Mouse (Mus musculus) gastrocnemius, postnatal 36 days (tissue): ENCODE data around the gene Ikzf5. TPM values are rescaled to one million over a fixed set of nuclear protein-coding genes. Genes with fewer than 3 reads are reported as not detected.
"Not testable (repeated sequence)": the region's sequence is repeated elsewhere in the genome, so short reads cannot be mapped to it uniquely, and the experiment has no call there.

Source experiments
- DNase-seq, 2 experiments: peaks; one replicate each; pipeline ENCODE4 v3.0.0; 2022
- intact Hi-C: fragments of 180-260 bp; cut with DNase I; formaldehyde crosslinking; loops from one replicate; pipeline ENCODE4 v1.15.1; 2025
- long read RNA-seq, 2 experiments: library from polyadenylated mRNA; stranded (forward); transcript quantifications; one replicate each; pipeline ENCODE4 v2.0.0; 2021
- total RNA-seq, 2 experiments: library from RNA; stranded (reverse); gene quantifications; 2 replicates each; pipeline ENCODE4 v1.2.3; 2021

Gene Ikzf5
- 10 to 100 TPM; 21.6 to 25.6 TPM for total RNA-seq
- long read RNA-seq, experiment 1, full-length matches to known transcripts: 3 of 5 reads
- long read RNA-seq, experiment 1, partial matches to known transcripts: 0 of 5 reads
- long read RNA-seq, experiment 1, other reads (novel, unspliced or antisense): 2 of 5 reads
- long read RNA-seq, experiment 2, full-length matches to known transcripts: 6 of 11 reads
- long read RNA-seq, experiment 2, partial matches to known transcripts: 0 of 11 reads
- long read RNA-seq, experiment 2, other reads (novel, unspliced or antisense): 5 of 11 reads

DNA sequence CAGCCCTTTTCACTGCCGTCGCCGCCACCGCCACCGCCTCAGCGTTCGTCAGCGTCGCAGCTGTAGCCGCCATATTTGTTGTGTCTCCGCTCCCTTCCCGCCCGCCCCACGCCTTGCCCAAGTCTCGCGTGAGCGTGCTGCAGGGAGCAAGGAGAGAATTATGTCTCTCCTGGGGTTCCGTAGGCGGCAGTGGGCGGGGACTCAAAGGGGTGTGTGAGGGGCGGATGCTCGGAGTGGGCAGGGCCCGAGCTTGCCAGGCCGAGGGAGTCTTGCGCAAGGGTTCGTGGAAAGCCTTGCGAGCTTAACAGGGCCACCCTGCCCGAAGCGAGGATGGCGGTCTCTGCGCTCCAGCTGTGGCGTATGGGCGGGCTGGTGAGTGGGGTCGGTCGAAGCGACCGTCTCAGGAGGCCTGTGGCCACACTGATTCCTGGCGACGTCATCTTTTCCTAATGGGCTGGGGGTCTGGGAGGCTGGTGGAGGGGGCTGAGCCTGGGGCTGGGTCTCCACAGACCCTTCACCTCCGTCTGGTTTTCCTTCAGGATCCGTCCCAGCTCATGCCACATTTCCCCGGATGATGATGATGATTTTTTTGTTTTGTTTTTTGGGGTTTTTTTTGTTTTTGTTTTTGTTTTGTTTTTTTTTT, at the start of gene Ikzf5, which contains the start of gene Acadsb:
Ikzf5 (minus strand) TSS at position 106 of the 643 bp plus-strand sequence.
Acadsb (plus strand) TSS at position 186 of the 643 bp plus-strand sequence.
- intact Hi-C loops: loop anchor here (5.0 kb wide), 2 partner anchors 38 to 147 kb away; partner anchors contain the start of gene Pstk

DNA sequence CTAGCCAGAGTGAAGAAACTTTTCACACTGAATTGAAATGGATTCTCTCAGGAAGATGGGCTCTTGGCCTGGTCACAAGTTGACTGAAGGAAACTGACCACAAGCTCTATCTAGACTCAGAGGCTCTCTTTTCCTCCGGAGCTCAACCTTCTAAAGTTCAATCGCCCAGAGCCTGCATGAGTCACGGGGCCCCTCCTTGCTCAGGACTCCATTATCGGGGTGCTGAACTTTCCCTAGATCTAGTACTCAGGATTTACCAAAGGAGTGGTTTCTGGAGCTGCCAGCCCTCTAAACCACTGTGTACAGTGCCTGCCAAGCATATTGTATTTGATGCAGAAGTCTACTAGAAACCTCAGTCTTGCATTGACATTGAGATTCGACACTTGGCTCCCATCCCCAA, 46.4 kb upstream of the Ikzf5 start:
- no peak for DNase-seq
- intact Hi-C loops: no loop called here

More for the DNA sequence above, at the start of gene Ikzf5, which contains the start of gene Acadsb:
- peak; percentile 98 to 99 for DNase-seq

DNA sequence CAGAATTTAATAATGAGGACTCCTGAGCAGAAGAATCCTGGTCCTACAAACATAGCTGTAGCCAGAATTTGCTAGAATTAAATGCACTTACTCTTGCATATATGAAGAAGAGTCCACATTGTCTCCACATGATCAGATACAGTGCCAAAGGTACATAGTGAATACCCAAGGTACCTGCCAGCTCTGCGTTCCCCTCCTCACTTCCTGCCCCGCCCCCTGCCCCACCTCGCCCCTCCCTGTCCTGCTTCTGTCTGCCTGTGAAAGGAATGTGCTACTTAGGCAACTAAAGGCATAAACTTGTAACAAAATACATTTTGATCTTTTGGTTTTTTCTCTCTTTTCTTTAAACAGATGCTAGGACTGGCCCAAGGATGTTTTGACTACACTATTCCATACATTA, 26.7 kb upstream of the Ikzf5 start:
- intact Hi-C loops: loop anchor here (10.0 kb wide), 1 partner anchor 448 kb away; no protein-coding TSS in a partner anchor
- no peak for DNase-seq

DNA sequence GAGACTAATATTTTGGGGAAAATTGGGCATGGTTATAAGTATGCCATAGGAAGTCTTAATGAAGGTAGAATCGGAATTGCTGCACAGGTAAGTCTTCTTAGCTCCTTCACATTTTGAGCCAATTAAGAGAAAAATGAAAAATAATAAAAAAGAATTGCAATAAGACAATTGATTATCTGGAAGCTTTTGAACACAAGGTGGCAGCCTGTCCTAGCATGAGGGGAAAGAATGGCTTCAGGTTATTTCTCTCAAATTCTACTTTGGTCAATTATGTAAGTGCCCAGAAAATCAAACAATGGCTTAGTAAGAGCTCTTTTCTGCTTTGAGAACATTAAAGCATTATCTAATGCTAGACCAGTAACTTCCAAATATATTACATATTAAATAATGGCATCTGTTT, 24.0 kb upstream of the Ikzf5 start:
- no peak for DNase-seq
- intact Hi-C loops: loop anchor here (10.0 kb wide), 1 partner anchor 451 kb away; no protein-coding TSS in a partner anchor

GRCm38 (mm10) chr7:131432244-131432643, 21.9 kb upstream of the Ikzf5 start:
- intact Hi-C loops: loop anchor here (10.0 kb wide), 1 partner anchor 453 kb away; no protein-coding TSS in a partner anchor
- DNase-seq: no peak

DNA sequence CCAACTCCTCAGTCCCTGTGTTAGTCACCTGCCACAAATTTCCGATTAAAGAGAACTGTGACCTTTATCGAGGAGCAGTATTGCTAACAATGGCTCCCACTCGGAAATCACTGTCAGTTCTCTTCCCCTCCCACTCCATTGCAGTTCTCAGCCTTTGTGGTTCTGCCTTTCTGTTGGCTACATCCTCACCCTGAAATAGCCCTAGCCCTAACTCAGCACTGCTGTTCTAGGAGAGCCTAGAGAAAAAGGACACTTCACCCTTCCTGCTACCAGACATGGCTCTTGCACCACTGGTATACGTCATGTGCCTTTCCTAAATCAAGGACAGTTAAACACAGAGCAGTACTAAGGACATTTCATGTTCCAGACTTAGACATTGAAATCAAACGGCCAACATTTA, 17.0 kb upstream of the Ikzf5 start:
- intact Hi-C loops: no loop called here
- DNase-seq: no peak

DNA sequence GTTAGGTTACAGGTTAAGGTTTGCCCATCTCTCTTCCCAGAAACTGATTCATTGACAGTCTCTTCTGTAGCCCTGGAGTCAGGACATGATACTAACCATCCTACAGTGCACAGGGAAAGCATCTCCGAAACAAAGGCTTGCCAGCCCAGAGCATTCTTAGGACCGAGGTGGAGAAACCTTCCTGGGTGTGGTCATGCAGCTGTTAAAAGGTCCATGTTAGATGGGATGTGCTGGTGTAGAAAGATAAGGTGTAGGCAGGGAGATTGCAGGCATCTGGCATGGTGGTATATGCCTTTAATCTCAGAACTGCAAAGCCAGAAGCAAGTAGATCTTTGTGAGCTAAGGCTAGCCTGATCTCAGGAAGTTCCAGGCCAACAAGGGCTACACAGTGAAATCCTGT, 14.6 kb upstream of the Ikzf5 start:
- intact Hi-C loops: no loop called here
- DNase-seq: no peak

- intact Hi-C loops: no loop called here
- DNase-seq: no peak
Observed at GRCm38 (mm10) chr7:131417605-131418004, 7.3 kb upstream of the Ikzf5 start.

- DNase-seq, intact Hi-C loops: not testable (repeated sequence)
Observed at GRCm38 (mm10) chr7:131416742-131417141, 6.4 kb upstream of the Ikzf5 start.

GRCm38 (mm10) chr7:131411941-131412270, 1.6 kb upstream of the Ikzf5 start:
- intact Hi-C loops: loop anchor here (5.0 kb wide), 2 partner anchors 40 to 145 kb away; partner anchors contain the start of gene Pstk
- no peak for DNase-seq

- intact Hi-C loops: loop anchor here (5.0 kb wide), 2 partner anchors 39 to 146 kb away; partner anchors contain the start of gene Pstk
- DNase-seq: no peak
Observed at GRCm38 (mm10) chr7:131411221-131411940, 1.1 kb upstream of the Ikzf5 start.

GRCm38 (mm10) chr7:131409988-131410385, 334 bp downstream of the Ikzf5 start:
- intact Hi-C loops: loop anchor here (5.0 kb wide), 2 partner anchors 38 to 147 kb away; partner anchors contain the start of gene Pstk
- DNase-seq: peak in 1 of 2 experiments; percentile 9

GRCm38 (mm10) chr7:131409321-131409987, 867 bp downstream of the Ikzf5 start:
- DNase-seq: no peak
- intact Hi-C loops: no loop called here

- DNase-seq, intact Hi-C loops: not testable (repeated sequence)
Observed at GRCm38 (mm10) chr7:131391761-131392160, 18.6 kb downstream of the Ikzf5 start.

DNA sequence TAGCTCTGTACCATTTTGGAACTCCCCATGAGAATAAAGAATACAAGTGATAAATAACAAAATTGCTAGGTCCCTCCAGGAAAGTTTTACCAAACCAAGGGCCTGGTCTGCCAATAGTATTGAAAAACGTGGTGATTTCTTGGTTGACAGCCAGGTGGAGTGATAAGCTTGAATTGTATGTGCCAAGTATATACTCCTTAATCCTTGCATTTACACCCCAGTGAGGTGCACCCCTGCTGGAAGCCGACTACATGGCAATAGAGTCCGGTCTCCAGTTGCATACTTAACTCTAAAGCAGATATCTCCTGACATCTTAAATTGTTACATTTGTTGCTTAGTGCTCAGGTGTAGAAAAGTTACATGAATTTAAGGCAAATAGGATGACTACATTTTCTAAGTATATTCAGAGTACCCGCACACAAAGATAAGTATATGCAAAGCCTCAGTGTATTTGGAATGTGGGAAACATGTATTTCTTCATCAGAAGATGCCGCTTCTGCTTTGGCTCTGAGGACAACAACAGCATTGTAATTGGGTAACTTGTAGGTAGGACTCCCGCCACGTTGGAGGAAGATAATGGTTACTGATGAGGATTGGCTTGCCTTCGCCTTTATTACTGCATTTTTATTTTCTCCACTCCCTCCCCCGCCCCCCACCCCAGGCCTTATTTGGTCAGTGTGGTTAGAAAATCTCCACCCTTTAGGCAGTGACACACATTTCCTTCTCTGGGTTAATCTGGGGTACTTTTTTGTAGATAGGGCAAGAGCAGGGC, 38.3 kb downstream of the Ikzf5 start:
- no peak for DNase-seq
- intact Hi-C loops: loop anchor here (5.0 kb wide), 1 partner anchor 40 kb away; the partner anchor contains the start of genes Acadsb and Ikzf5

DNA sequence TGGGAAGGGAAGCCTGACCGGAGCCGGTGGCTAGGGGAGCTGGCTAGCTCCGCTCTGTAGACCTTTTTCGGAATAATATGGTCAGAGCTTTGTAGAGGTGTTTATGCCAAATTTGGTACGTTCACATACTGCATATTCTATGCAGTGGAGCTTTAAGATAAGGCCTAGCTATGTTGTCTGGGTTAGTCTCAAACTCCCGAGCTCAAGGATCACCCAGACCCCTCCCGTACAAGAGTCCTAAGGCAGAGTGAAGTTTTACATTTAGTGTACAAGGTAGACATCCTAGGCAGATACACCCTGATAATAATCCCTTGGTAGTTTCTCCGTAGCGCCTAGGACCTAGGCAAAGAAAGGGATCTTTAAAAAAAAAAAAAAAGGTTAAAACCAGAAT, 38.9 kb downstream of the Ikzf5 start:
- DNase-seq: no peak
- intact Hi-C loops: loop anchor here (5.0 kb wide), 1 partner anchor 41 kb away; the partner anchor contains the start of genes Acadsb and Ikzf5

DNA sequence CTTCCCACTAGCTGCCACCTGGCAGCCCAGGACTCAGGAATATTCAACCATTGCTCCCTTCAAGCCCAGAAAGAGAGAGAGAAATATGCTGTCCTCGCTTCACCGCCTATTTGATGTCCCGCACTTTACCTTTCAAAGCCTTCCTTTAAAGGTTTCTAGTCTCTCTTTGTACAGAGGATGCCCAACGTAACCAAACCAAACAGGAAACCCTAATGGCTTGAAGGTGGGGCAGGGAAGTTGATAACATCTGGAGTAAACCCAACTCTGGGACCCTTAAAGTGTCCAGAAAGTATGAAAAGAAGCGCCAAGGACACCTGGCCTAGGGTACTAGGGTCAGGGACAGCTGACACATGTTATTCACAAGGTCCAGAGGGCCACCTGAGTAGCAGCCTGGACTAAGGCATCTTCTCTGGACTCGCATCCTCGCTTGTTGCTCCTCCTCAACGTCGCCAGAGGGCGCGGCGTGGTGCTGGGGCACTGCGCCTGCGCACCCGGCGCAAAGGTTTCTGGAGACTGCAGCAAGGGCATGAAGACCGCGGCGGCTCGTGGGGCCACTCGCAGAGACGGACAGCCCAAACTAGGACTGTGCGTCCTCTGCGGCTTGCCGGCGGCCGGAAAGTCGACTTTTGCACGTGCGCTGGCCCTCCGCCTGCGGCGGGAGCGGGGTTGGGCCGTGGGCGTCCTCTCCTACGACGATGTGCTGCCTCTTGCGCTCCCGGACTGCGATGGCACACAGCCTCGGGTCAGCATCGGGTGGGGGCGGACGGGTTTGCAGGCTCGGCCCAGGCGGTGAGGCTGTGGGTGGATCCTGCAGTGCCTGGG, 39.5 kb downstream of the Ikzf5 start, which contains the start of gene Pstk:
Pstk (plus strand) TSS at position 494 of the 822 bp plus-strand sequence.
- intact Hi-C loops: loop anchor here (5.0 kb wide), 1 partner anchor 41 kb away; the partner anchor contains the start of genes Acadsb and Ikzf5

DNA sequence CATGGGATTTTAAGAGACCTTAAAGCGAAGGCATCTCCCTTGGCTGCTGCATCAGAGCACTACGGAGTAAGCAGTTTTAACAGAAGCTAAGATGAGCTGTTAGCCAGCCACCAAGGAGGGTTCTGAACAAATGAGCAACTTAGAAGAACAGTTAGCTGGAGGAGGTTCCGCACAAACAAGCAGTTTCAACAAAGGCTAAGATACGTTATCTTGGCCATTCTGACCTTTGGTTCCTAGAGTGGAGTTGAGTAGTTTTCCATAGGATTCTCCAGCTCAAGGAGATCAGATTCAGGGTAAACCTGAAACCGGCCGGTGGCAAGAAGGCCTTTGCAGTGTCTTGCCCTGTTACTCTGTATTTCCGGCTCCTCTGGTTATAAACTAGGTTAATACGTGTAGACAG, 46.2 kb downstream of the Ikzf5 start:
- intact Hi-C loops: no loop called here
- no peak for DNase-seq

More for the DNA sequence above, 39.5 kb downstream of the Ikzf5 start, which contains the start of gene Pstk:
- DNase-seq: peak; percentile 81 to 88
